Mouse (Mus musculus): ENCODE results near the gene Slc22a20.

DNA sequence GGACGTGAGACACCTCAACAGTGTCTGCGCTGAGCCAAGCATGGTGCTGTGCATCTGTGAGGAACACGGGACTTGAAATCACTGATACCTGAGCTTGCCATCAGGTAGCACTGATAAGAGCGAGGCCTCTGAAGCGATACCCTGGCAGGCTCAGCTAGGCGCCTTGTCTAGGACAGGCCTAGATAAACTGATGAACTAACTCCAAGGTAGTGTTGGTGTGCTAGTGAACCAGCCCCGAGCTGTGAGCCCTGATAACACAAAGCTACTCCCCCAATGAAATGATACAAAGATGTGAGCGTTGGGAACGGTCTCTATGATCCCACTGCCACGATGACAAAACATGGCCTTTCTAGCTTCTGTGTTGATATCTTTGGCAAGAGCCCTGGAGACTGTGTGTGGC is 18.3 kb downstream of the Slc22a20 start:
- no peak for TF ChIP-seq CTCF (IDR thresholded peaks at IDR 0.05; ENCODE audit: low read depth, low read length)
- no peak for TF ChIP-seq POLR2AphosphoS5 (IDR thresholded peaks at IDR 0.05; ENCODE audit: insufficient replicate concordance, low read depth, low read length)
